Mouse (Mus musculus): ENCODE measurements around the gene Lrrc71. TPM values are rescaled to one million over a fixed set of nuclear protein-coding genes. Genes with fewer than 3 reads are reported as not detected.

Lrrc71 gene
- polyA plus RNA-seq (2017; shearing (Covaris generic)) = not detected

GRCm38 (mm10) chr3:87748431-87748830 lies at the start of gene Lrrc71:
Gene Lrrc71, minus strand, starts transcription at chr3:87748625.

GRCm38 (mm10) chr3:87796736-87797334 lies 48.4 kb upstream of the Lrrc71 start, which contains the start of gene Insrr:
Gene Insrr, plus strand, starts transcription at chr3:87796951.

GRCm38 (mm10) chr3:87794922-87795325 lies 46.5 kb upstream of the Lrrc71 start, which contains the start of gene Ntrk1:
Gene Ntrk1, minus strand, starts transcription at chr3:87795162.

Other genes starting within 250 kb of the Lrrc71 start
- gene Etv3, start 223.2 kb downstream of the Lrrc71 start, polyA plus RNA-seq (2017; shearing (Covaris generic)) = 82.1 TPM
- 8.4 TPM for gene Arhgef11, start 131.1 kb downstream of the Lrrc71 start, polyA plus RNA-seq (2017; shearing (Covaris generic))
- gene Ntrk1, start 46.5 kb upstream of the Lrrc71 start, polyA plus RNA-seq (2017; shearing (Covaris generic)) = not detected
- not detected for gene Insrr, start 48.3 kb upstream of the Lrrc71 start, polyA plus RNA-seq (2017; shearing (Covaris generic))
- 48.5 TPM for gene Pear1, start 75.7 kb upstream of the Lrrc71 start, polyA plus RNA-seq (2017; shearing (Covaris generic))
- gene Sh2d2a, start 98.1 kb upstream of the Lrrc71 start, polyA plus RNA-seq (2017; shearing (Covaris generic)) = 461 TPM
- 13.9 TPM for gene Prcc, start 137.0 kb upstream of the Lrrc71 start, polyA plus RNA-seq (2017; shearing (Covaris generic))
- gene Hdgf, start 157.7 kb upstream of the Lrrc71 start, polyA plus RNA-seq (2017; shearing (Covaris generic)) = 115 TPM
- gene Mrpl24, start 170.9 kb upstream of the Lrrc71 start, polyA plus RNA-seq (2017; shearing (Covaris generic)) = 123 TPM
- 31.8 TPM for gene Isg20l2, start 181.7 kb upstream of the Lrrc71 start, polyA plus RNA-seq (2017; shearing (Covaris generic))
- 16.9 TPM for gene Rrnad1, start 182.1 kb upstream of the Lrrc71 start, polyA plus RNA-seq (2017; shearing (Covaris generic))
- gene Crabp2, start 200.0 kb upstream of the Lrrc71 start, polyA plus RNA-seq (2017; shearing (Covaris generic)) = not detected
- not detected for gene Nes, start 222.5 kb upstream of the Lrrc71 start, polyA plus RNA-seq (2017; shearing (Covaris generic))

Data from effector memory CD4-positive, alpha-beta T cell, adult 5 months (primary cell).